In the genomic region with DNA sequence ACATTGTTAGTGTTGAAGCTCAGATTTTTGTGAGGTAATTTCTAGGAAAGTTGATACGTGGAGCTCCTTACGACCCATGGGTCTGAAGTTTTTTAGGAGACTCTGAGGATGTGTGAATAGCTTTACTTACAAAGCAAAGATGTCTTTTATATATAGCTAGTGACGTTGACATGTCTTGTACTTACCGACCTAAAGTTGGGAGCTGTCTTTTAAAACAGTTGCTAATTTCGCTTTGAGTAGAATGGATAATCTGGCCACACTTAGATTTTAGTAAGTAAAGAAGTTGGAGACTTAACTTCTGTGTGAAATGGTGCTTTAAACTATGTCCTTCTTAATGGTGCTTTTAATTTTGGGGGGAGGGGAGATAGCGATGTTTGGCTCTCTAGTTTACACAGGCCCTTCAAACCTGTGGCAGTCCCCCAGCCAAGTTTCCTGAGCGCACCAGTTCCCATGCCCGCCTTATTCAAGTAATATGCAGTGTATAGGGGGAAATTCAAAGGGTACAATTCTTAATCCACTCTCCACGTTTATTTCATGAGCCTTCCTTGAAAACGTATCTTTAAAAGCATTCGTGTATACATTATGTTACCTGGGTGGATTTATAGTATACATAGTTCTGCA, we compare ENCODE assay signal across 7 mouse cellular contexts. TPM values are rescaled to one million over a fixed set of nuclear protein-coding genes. Genes with fewer than 3 reads are reported as not detected.
A peak's percentile ranks its signal among the peaks of the same experiment; 100 is the strongest.
DNase-seq lines count a peak whose midpoint lies in the region; ATAC-seq lines count a peak whose summit lies in the region.

No protein-coding gene starts in this region.

- 0 out of 2 replicates have a peak, but pooled peaks cover 3% of the 10 kb centered on the region for H3K36me3 ChIP-seq in lung, embryonic 15.5 days
- H3K36me3 ChIP-seq in embryonic facial prominence, embryonic 13.5 days, result 0 out of 2 replicates have a peak, but pooled peaks cover 1% of the 10 kb centered on the region
- H3K36me3 ChIP-seq in limb, embryonic 10.5 days, result peaks cover 13% of the 10 kb centered on the region
- H3K36me3 ChIP-seq in splenic B cell, adult 2 months (ENCODE audit: control insufficient read depth, insufficient read depth, low read length, poor library complexity, severe bottlenecking), result no peaks in the 10 kb centered on the region; the same call in 1 of the 2 replicates

- WGBS in lung, embryonic 15.5 days, result 7% methylated on average over 11 of the region's 11 CpGs
- 11% methylated on average over 11 of the region's 11 CpGs for WGBS in embryonic facial prominence, embryonic 13.5 days
- 19% methylated on average over 11 of the region's 11 CpGs for WGBS in limb, embryonic 10.5 days

- H3K4me3 ChIP-seq in lung, embryonic 15.5 days, result peak overlapping the region; percentile 88
- H3K4me3 ChIP-seq in embryonic facial prominence, embryonic 13.5 days, result peak overlapping the region; percentile 86
- H3K4me3 ChIP-seq in limb, embryonic 10.5 days, result peak overlapping the region; percentile 84

- no peak for ATAC-seq in lung, embryonic 15.5 days (ENCODE audit: borderline replicate concordance, extremely low read depth, low FRiP score, low TSS enrichment)
- ATAC-seq in embryonic facial prominence, embryonic 13.5 days (ENCODE audit: insufficient number of reproducible peaks, insufficient read depth, low FRiP score, low TSS enrichment, low read depth), result no peak

- peak overlapping the region; percentile 93; the same call in 1 of the 2 replicates for H3K27ac ChIP-seq in lung, embryonic 15.5 days
- peak overlapping the region; percentile 83; the same call in 1 of the 2 replicates for H3K27ac ChIP-seq in embryonic facial prominence, embryonic 13.5 days
- no peak overlapping the region for H3K27ac ChIP-seq in limb, embryonic 10.5 days

- H3K27me3 ChIP-seq in lung, embryonic 15.5 days, result no peaks in the 10 kb centered on the region
- H3K27me3 ChIP-seq in embryonic facial prominence, embryonic 13.5 days, result no peaks in the 10 kb centered on the region
- no peaks in the 10 kb centered on the region for H3K27me3 ChIP-seq in limb, embryonic 10.5 days (ENCODE audit: low read depth, poor library complexity, severe bottlenecking)
- no peaks in the 10 kb centered on the region for H3K27me3 ChIP-seq in splenic B cell, adult 2 months (ENCODE audit: control insufficient read depth, insufficient read depth, low read length, poor library complexity, severe bottlenecking)

- H3K9me3 ChIP-seq in lung, embryonic 15.5 days, result no peaks in the 10 kb centered on the region
- H3K9me3 ChIP-seq in embryonic facial prominence, embryonic 13.5 days, result no peaks in the 10 kb centered on the region
- H3K9me3 ChIP-seq in limb, embryonic 10.5 days (replicated peaks), result no peaks in the 10 kb centered on the region

- H3K4me1 ChIP-seq in lung, embryonic 15.5 days, result peaks cover 18% of the 10 kb centered on the region
- peaks cover 14% of the 10 kb centered on the region for H3K4me1 ChIP-seq in embryonic facial prominence, embryonic 13.5 days
- peaks cover 18% of the 10 kb centered on the region for H3K4me1 ChIP-seq in limb, embryonic 10.5 days

- peak overlapping the region; percentile 74 for H3K4me2 ChIP-seq in lung, embryonic 15.5 days
- peak overlapping the region; percentile 85 for H3K4me2 ChIP-seq in embryonic facial prominence, embryonic 13.5 days

- DNase-seq in lung, postnatal 14 days, result no peak
- DNase-seq in limb, embryonic 10.5 days (ENCODE audit: low spot score), result no peak
- DNase-seq in splenic B cell, adult 2 months (ENCODE audit: low read depth, low spot score), result peak; percentile 3
- DNase-seq in thymus, postnatal 0 days (ENCODE audit: low spot score), result no peak
- no peak for DNase-seq in MN1 (ENCODE audit: low spot score)

- H3K9ac ChIP-seq in lung, embryonic 15.5 days, result peak overlapping the region; percentile 82
- H3K9ac ChIP-seq in embryonic facial prominence, embryonic 13.5 days, result peak overlapping the region; percentile 83

RNA-seq across cellular contexts. Expression of gene Ipo5, which starts 1.2 kb away (rescaled TPM):
- 88.7 and 89.8 TPM in 2 replicates for polyA plus RNA-seq in lung, embryonic 15.5 days (2015; fragmentation: Nextera tagmentation; extraction: Ambion mirVana)
- polyA plus RNA-seq in embryonic facial prominence, embryonic 13.5 days (2015; fragmentation: Nextera tagmentation; extraction: Ambion mirVana), result 83.7 and 86.2 TPM in 2 replicates
- polyA plus RNA-seq in limb, embryonic 10.5 days (2016; fragmentation: Nextera tagmentation; extraction: Ambion mirVana), result 122 and 139 TPM in 2 replicates
- polyA plus RNA-seq in thymus, postnatal 0 days (2015; fragmentation: Nextera tagmentation; extraction: Ambion mirVana), result 51.1 and 52.8 TPM in 2 replicates
